Mouse (Mus musculus): ENCODE measurements around the gene Dcp1a. TPM values are rescaled to one million over a fixed set of nuclear protein-coding genes. Genes with fewer than 3 reads are reported as not detected.
"Not testable (repeated sequence)": the region's sequence is repeated elsewhere in the genome, so short reads cannot be mapped to it uniquely, and the experiment has no call there.

Dcp1a gene
- total RNA-seq, 4 experiments from 2014 or later: 5.0 to 8.4 (median 7.7) TPM

- no peak for DNase-seq (ENCODE audit: low spot score in 2 of 2)
These were observed 36.8 kb downstream of the Dcp1a start for GRCm38 (mm10) chr14:30515931-30516723.

- DNase-seq (ENCODE audit: low spot score in 2 of 2): no peak
These were observed 40.0 kb downstream of the Dcp1a start for GRCm38 (mm10) chr14:30519323-30519722.

GRCm38 (mm10) chr14:30523356-30523755, 44.0 kb downstream of the Dcp1a start:
- no peak for DNase-seq (ENCODE audit: low spot score in 2 of 2)

- no peak for DNase-seq (ENCODE audit: low spot score in 2 of 2)
These were observed 49.1 kb downstream of the Dcp1a start for GRCm38 (mm10) chr14:30528392-30528791.

GRCm38 (mm10) chr14:30528961-30529360, 49.6 kb downstream of the Dcp1a start:
- no peak for DNase-seq (ENCODE audit: low spot score in 2 of 2)

- no peak for DNase-seq (ENCODE audit: low spot score in 2 of 2)
These were observed 50.1 kb downstream of the Dcp1a start for GRCm38 (mm10) chr14:30529454-30529853.

GRCm38 (mm10) chr14:30530726-30531269, 51.5 kb downstream of the Dcp1a start:
- DNase-seq (ENCODE audit: low spot score in 2 of 2): no peak

- no peak for DNase-seq (ENCODE audit: low spot score in 2 of 2)
These were observed 52.1 kb downstream of the Dcp1a start for GRCm38 (mm10) chr14:30531431-30531830.

- DNase-seq (ENCODE audit: low spot score in 2 of 2): no peak
These were observed 52.6 kb downstream of the Dcp1a start for GRCm38 (mm10) chr14:30531896-30532295.

- no peak for DNase-seq (ENCODE audit: low spot score in 2 of 2)
These were observed 54.6 kb downstream of the Dcp1a start for GRCm38 (mm10) chr14:30533780-30534450.

GRCm38 (mm10) chr14:30541541-30541940, 62.2 kb downstream of the Dcp1a start:
- peak; percentile 76 to 84 for DNase-seq (ENCODE audit: low spot score in 2 of 2)

GRCm38 (mm10) chr14:30543331-30543730, 64.0 kb downstream of the Dcp1a start:
- not testable (repeated sequence) for DNase-seq (ENCODE audit: low spot score in 2 of 2)

GRCm38 (mm10) chr14:30548131-30548720, 68.9 kb downstream of the Dcp1a start, which contains the start of gene Tkt:
Tkt (plus strand) TSS chr14:30548359.
- DNase-seq (ENCODE audit: low spot score in 2 of 2): peak in 1 of 2 experiments; percentile 38

GRCm38 (mm10) chr14:30548965-30549776, 69.8 kb downstream of the Dcp1a start:
- peak; percentile 96 to 97 for DNase-seq (ENCODE audit: low spot score in 2 of 2)

- DNase-seq (ENCODE audit: low spot score in 2 of 2): no peak
These were observed 70.4 kb downstream of the Dcp1a start for GRCm38 (mm10) chr14:30549777-30550149.

- no peak for DNase-seq (ENCODE audit: low spot score in 2 of 2)
These were observed 71.1 kb downstream of the Dcp1a start for GRCm38 (mm10) chr14:30550232-30551070.

- no peak for DNase-seq (ENCODE audit: low spot score in 2 of 2)
These were observed 72.2 kb downstream of the Dcp1a start for GRCm38 (mm10) chr14:30551509-30551908.

- no peak for DNase-seq (ENCODE audit: low spot score in 2 of 2)
These were observed 72.6 kb downstream of the Dcp1a start for GRCm38 (mm10) chr14:30551981-30552380.

GRCm38 (mm10) chr14:30553185-30553584, 73.8 kb downstream of the Dcp1a start:
- no peak for DNase-seq (ENCODE audit: low spot score in 2 of 2)

GRCm38 (mm10) chr14:30556651-30557050, 77.3 kb downstream of the Dcp1a start:
- no peak for DNase-seq (ENCODE audit: low spot score in 2 of 2)

Data from gastrocnemius, adult 8-10 months (tissue).